In genomic region chr2:128445443-128445842, GRCm38 (mm10) we compare ENCODE assay signal across 13 mouse cellular contexts.
"Had no signal": no experiment of that assay in that cellular context is flagged by ENCODE, and none has a peak within 500 bp of the region (broad histone marks: within the 10 kb centered on the region; RNA-seq: fewer than 3 reads in every experiment).

No protein-coding gene starts in this region.

- H3K4me3 ChIP-seq: limb, embryonic 13.5 days; liver, embryonic 13.5 days; midbrain, embryonic 10.5 days; neural tube, embryonic 12.5 days had no signal

- H3K9ac ChIP-seq: limb, embryonic 13.5 days; liver, embryonic 13.5 days; neural tube, embryonic 12.5 days had no signal

- DNase-seq: kidney, adult 8-10 months; kidney, postnatal 36 days; left cerebral cortex, postnatal 4 days; liver, embryonic 13.5 days; midbrain, embryonic 14.5 days; right cerebral cortex, postnatal 25 days; thymus, postnatal 4 days had no signal

- H3K4me1 ChIP-seq: liver, embryonic 13.5 days; neural tube, embryonic 12.5 days had no signal

- H3K4me2 ChIP-seq: limb, embryonic 13.5 days; liver, embryonic 13.5 days; neural tube, embryonic 12.5 days had no signal

- H3K27me3 ChIP-seq: limb, embryonic 13.5 days; liver, embryonic 13.5 days; neural tube, embryonic 12.5 days had no signal

- H3K27ac ChIP-seq: kidney, postnatal 0 days; limb, embryonic 13.5 days; liver, embryonic 13.5 days; midbrain, embryonic 10.5 days; neural tube, embryonic 12.5 days; stomach, postnatal 0 days had no signal

- H3K36me3 ChIP-seq: limb, embryonic 13.5 days; liver, embryonic 13.5 days; midbrain, embryonic 10.5 days; neural tube, embryonic 12.5 days had no signal

- ATAC-seq: intestine, postnatal 0 days had no signal

- H3K9me3 ChIP-seq: limb, embryonic 13.5 days; liver, embryonic 13.5 days; midbrain, embryonic 10.5 days; neural tube, embryonic 12.5 days had no signal
